Mouse (Mus musculus): ENCODE data around the gene Foxp1.

The Foxp1 gene

DNA sequence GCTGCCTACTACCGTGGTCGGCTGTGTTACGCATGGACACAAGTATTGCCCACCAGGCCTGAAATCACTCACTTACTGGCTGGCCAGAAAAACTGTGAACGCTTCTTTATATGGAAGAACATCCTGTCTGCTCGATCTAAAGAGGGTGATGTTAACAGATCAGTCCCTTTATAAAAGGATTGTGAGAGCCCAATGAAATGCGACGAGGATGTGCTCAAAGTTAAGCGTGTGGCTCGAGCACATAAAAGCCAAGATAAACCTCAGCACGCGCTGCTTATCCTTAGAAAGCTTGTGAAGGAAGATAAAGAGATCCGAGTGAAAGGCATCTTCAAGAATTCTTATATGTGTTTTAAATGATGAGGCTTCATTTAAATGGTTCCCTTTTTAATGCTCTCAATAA is 126.8 kb downstream of the Foxp1 start:
- DNase-seq (ENCODE audit: low read depth in 1 of 2, low spot score in 2 of 2), result no peak

DNA sequence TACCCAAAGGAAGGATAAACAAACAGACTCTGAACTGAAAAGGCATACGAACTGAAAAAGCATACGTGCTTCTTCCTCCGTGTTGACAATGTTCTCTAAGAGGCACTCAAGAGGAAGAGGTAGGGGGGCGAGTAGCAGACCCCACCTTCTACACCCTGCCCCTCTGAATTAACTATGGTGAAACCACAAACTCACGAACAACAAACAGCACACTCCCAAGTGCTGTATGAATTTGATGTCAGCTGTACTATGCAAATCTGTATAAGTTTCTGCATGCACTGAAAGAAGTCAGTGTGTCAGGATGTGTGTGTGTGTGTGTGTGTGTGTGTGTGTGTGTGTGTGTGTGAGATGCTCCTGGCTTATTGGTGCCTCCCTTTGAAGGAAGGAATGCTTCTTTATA is 127.7 kb downstream of the Foxp1 start:
- no peak for DNase-seq (ENCODE audit: low read depth in 1 of 2, low spot score in 2 of 2)

DNA sequence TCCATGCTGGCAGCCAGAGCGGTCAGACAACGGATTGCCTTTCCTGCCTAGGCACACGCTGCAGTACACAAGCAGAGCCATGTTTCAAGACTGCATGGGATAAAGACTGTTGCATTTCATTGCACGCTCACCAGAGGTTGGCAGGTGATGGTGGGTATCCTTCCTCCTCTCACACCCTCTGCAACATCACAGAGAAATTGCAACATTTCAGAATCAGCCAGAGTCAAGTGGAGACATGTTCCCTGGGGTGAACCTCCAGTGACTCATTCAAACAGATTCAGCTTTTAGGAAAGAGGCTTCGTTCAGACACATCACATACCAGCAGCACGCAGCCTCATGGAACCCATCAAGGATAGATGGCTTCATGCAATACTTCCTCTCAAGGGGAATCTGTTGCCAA is 130.0 kb downstream of the Foxp1 start:
- DNase-seq (ENCODE audit: low read depth in 1 of 2, low spot score in 2 of 2), result peak; percentile 14 to 16

DNA sequence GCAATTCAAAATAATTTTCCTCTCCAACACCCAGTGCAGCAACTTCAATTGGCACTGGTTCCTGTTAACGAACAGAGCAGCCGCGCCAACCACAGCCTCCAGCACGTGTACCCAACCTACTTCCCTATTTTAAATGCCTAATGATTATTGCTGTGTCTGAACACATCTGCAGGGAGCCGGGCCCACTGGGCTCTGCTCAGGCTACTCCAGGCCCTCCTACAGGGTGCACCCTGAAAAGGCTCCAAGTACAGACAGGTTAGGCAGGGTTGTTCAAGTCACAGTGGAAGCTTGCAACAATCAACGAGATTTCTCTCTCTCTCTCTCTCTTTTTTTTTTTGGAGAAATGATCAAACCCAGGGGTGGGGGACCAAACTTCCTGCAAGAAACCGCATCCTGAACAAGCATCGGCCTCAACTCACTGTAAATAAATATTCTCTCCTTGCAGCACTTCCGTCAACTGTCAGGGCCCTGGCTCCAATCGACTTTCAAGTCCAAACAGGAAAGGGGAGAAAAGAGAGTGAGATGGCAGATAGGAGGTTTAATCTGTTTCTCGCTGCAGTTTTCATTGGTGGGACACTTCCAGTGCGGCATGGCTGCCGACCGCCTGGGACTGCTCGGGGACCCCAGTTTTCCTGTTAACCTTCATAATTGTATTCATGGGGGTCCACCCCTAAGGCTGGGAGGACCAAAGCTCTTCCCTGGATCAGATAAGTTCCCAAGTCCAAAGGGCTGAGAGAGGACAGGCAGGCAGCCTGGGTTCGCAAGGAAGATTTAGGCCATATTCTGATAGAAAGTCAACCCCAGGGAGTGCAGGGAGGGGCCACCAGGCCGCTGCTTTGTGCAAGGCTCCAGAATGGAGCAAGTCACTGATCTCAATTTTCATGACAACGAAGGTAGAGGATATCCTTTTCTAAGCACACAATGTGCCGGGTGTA is 133.5 kb downstream of the Foxp1 start:
- peak; percentile 75 to 76 for DNase-seq (ENCODE audit: low read depth in 1 of 2, low spot score in 2 of 2)

DNA sequence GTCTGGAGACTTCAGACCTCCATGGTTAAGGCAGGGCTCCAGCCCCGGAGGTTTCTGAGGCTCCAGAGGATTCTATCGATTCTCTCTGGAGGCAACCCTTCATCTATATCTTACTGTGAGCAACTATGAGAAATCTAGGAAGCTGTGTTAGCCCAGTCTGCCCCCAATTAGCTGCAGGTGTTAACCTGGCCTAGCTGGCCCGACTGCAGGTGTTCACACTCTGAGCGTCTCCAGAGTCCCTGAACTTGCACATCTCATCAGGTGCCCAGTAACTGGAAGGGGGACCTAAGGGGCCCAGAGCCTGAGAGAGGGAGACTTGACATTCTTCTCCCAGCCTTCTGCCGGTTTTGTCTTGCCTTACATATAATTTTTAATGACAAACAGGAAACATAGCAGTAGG is 134.5 kb downstream of the Foxp1 start:
- DNase-seq (ENCODE audit: low read depth in 1 of 2, low spot score in 2 of 2), result no peak

DNA sequence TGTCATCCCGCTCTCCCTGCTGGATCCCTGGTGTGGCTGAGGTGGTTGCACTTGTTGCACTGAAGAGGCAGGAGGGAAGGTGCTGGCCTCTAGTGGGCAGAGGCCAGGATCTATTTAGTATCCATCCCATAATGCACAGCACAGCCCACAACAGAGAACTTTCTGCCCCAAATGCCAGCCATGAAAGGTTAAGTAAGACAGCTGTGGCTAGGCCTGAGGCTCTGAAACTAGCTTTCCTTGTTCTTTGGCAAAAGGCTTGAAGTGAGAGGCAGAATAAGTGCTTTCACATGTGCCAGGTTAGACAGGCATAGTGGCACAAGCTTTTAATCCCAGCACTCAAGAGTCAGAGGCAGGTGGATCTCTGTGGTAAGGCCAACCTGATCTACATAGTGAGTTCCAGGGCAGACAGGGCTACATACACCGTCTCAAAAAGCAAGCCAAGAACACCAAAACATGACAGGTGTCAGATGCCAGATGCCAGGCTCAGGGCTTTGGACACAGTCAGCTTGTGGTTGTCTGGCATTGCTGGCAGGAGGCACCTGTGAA is 137.4 kb downstream of the Foxp1 start:
- peak in 1 of 2 experiments; percentile 8 for DNase-seq (ENCODE audit: low read depth in 1 of 2, low spot score in 2 of 2)

DNA sequence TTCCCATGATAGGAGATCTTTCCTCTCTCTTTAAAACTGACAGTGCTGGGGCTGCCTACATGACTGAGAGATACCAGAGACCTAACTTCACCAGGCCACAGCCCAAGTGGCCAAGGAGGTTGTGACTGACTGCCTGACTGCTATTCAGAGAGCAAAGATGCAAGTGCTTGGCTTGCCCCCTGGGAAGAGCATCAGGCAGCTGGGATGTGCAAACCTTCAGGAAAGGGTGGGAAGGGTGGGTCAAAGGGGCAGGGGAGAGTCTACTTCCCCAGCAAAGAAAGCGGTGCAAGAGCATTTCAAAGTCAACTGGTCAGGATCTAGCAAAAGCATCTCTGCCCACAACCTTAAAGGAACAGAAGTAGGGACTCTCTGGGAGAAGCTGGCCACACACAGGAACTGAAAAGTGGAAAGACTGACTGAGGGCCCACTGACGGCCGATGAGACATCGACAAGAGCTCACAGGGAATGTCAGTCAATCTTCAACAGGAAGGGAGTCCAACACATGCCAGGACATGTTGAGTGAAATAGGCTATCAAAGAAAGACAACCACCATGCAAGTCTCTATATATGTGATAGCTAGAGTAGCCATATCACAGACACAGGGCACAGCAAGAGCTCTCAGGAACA is 138.6 kb downstream of the Foxp1 start:
- DNase-seq (ENCODE audit: low read depth in 1 of 2, low spot score in 2 of 2), result no peak

DNA sequence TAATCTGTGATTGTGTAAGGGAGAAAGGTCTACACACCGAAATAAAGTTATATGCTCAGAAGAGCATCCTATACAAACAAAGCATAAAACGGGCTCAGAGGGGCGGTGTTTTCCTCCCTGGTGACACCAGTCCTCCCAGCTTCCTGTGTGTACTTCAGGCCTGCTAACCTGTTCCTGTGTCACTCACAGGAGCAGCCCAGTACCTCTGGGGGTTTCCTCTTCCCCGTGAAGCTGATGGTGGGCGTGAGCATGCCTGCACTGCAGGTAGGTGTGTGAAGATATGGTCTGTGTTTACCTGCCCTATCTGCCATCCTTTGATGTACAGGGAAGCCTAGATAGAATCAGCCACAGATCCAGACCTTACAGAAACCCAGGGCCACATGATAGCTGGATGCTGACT is 142.4 kb downstream of the Foxp1 start:
- no peak for DNase-seq (ENCODE audit: low read depth in 1 of 2, low spot score in 2 of 2)

DNA sequence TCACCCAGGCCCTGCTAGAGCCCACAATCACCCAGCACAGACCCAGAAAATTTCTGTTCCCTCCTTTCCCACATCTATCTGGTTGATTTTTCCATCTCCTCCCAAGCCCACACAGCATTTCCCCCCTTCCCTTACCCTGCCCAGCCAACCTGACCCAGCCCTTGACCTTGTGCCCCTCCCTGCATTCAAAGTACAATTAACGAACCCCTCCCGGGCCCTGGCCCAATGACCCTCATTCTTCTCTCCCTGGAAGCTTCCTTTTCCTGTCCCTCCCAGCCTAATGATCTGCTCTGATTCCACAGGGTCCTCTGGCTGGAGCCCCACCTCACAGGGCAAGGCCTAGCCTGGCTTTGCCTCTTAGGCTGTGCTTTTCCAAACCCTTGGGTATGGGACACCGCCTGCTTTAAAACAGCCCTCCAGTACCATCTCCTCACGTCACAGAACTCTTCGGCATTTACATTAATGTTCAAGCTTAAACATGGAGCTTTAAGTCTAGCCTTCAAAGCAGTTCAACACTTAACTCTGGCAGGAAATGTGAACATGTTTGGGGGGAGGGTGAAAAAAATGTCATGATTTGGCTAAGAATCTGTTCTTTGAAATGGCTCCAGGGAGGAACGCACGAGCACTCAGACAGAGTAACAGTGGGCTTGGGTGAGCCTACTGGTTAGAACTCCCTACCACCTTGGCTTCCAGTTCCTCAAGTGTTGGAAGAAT is 143.4 kb downstream of the Foxp1 start:
- no peak for DNase-seq (ENCODE audit: low read depth in 1 of 2, low spot score in 2 of 2)

DNA sequence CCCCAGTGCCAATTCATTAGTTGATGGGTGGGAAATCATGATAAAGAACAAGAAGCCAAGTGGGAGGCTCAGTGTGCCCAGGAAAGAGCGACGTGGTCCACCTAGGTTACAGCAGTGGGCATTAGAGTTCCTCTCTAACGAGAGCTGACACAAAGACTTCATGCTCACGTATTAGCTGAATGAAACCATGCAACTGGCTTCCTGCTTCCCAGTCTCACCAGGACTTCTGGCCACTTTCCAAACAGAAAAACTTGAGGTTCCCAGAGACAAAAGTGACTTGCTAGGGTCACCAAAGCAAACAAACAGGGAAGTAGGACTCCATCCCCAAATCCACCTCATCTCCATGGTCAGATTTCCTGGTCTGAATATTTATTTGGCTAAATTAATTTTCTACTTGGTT is 144.8 kb downstream of the Foxp1 start:
- no peak for DNase-seq (ENCODE audit: low read depth in 1 of 2, low spot score in 2 of 2)

DNA sequence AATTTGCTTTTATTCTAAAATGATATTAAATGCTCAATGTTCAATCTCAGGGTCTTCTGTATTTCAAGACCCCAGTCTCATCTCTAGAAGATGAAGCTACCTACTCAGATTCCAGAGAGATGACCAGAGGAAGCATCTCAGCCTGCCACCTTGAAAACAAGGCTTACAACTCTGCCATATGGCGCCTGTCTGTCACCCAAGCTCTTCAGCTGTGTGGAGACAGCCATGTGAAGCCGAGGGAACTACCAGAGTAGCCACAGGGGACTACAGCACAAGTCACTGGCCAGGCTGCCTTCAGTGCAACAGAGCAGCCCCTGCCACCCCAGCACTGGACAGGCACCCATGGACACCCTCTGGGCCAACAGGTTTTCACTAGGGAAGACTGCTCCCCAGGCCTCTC is 145.4 kb downstream of the Foxp1 start:
- DNase-seq (ENCODE audit: low read depth in 1 of 2, low spot score in 2 of 2), result no peak

DNA sequence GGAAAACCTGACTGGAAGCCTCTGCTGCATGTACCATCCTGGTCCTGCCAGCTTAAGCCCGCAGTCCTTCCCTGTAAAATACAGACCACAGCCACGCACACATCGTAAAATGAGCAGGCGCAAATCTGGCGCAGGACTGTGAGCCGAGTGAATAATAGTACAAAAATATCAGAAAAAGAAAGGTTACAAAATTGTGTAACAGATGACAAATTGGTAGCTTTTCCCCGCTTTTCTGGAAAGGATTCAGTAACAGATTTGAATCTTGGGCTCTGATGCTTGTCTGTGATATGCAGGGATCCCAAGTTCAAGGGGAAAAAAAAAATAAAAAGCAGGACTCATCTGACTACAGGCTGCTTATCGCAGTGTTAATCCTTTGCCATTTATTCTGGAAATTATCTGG is 145.8 kb downstream of the Foxp1 start:
- DNase-seq (ENCODE audit: low read depth in 1 of 2, low spot score in 2 of 2), result no peak

DNA sequence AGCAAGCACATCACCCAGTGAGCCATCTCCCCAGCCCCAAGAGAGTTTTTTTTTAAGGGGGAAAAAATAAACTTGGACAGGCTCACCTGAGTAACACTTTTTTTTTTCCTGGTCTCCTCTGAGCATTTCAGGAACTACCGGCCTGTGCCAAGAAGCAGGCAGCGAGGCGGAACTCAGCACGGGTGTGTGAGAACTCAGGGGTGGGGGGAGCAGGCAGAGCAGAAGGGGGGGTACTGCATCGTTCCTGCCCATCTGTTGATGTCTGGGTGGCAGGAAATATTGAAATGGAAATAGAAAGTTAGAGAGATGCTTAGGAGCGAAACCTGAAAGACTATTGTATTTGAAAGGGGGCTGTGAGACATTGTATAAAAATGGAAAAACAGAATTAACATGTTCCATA is 146.7 kb downstream of the Foxp1 start:
- no peak for DNase-seq (ENCODE audit: low read depth in 1 of 2, low spot score in 2 of 2)

DNA sequence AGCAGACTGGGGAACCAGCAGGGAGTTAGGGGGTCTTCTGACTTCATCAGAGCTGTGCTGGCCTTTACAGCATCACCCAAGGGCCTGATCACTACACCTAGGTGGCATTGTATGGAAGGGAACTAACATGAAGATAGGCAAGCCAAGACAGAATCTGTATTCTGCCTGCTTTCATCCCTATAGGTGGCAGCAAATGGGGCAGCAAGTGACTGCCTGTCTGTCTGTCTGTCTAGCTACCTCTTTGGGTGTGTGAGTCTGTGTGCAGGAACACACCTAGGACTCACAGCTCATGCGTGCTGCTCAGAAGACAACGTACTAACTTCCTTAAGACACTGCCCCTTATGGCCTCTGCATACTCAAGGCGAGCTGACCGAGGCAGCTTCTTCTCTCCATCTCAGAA is 147.1 kb downstream of the Foxp1 start:
- DNase-seq (ENCODE audit: low read depth in 1 of 2, low spot score in 2 of 2), result no peak

DNA sequence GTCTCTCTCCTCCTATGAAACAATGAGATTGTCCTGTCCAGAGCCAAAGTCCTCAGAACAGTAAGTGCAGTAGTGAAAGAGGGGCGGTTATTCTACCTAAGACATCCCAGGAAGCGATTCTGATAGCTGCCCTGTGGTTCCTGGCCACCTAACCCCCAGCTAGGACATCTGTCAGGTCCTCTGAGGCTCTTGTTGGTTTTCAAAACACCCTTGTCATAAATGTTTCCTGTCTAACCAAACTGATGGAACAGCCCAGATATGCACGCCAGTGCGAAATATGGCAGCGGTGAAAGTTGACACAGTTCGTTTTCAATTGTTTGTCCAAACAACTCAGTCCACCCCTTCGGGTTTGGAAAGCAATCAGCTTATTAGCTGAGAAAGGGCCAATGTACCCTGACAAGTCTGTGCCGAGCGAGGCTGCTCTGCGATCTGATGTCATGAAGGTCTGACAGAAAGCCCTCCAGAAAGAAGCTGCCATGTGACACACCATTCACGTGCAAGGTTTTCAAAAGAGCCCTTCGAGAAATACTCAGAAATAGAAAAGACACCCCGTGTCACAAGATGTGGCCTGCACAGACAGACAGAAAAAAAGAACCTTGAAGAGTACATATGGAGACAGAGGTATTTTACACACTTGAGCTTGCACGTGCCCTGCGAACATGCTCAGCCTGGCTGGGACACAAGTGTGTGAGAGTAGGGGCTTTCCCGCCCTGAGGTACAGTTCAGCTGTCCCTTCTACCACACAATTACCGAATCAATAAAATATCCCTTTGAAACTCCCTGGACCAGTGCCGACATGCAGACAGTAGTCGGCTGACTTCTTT is 147.9 kb downstream of the Foxp1 start:
- no peak for DNase-seq (ENCODE audit: low read depth in 1 of 2, low spot score in 2 of 2)

DNA sequence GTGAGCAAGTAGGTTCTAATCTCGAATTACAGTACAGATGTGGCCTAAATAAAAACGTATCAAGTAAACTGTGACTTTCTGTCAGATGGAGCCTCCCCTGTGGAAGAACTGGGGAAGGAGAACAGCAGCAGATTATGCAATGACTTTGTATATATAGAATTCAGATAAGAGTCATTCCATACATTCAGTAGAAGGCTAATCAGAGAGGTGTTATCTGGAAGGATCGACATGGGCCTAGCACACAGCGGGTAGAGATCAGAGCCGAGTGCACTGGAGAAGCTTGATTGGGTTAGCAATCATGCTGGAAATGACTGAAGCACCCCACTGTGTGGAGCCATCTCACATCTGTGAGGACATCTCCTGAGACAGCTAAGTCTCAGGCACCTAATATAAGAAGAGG is 150.1 kb downstream of the Foxp1 start:
- DNase-seq (ENCODE audit: low read depth in 1 of 2, low spot score in 2 of 2), result no peak

DNA sequence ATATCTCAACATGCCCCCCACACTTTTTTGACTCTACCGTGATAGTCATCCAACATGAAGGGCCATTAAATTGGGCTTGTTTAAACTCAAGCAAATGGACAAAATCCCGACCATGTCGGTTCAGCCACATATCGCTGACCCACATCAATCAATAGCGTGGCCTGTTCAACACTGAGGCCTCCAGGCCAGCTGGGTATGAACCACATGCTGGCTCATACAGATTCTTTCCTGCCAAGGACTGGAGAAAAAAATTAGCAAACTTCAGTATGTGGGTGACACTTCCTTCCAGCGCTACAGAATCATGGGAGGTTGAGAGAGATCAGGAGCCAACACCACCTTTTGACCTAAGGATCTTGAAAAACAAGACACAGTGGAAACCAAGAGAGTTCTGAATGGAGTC is 150.5 kb downstream of the Foxp1 start:
- DNase-seq (ENCODE audit: low read depth in 1 of 2, low spot score in 2 of 2), result no peak

DNA sequence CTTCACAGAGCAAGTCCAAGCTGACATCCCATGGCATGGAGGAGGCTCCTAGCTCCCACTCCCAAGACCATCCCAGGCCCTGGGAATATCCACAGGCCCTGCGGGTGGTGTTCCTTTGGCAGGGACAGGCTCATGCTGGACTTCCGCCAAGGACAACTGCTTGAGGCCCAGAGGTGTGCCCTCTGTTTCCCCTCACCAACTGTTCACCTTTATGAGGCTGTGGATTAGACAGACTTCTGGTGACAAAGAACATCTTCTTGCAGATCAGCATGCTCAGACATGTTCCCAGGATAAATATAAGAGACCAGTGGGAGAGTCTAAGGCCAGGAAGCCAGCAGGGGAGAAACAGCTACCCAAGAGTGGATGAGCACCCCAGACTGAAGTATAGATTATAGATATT is 152.6 kb downstream of the Foxp1 start:
- DNase-seq (ENCODE audit: low read depth in 1 of 2, low spot score in 2 of 2), result no peak

DNA sequence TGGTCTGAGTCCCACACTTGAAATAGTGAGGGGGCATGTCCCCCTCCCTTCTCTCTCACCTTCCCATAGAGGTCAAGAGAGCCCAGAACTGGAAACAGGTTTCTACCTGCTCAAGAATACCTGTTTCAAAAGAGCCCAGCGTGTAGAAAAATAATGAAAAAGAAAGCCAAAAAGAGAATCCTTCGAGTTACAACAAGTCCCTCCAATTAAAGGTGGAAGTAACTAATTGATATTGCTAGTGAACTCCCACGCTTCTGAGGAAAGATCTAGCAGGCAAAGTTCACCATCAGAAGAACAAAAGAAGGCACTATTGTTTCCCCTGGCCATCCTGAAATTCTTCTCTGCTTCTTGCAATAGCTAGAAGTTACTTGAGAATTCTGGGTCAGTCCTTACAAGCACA is 153.4 kb downstream of the Foxp1 start:
- no peak for DNase-seq (ENCODE audit: low read depth in 1 of 2, low spot score in 2 of 2)

DNA sequence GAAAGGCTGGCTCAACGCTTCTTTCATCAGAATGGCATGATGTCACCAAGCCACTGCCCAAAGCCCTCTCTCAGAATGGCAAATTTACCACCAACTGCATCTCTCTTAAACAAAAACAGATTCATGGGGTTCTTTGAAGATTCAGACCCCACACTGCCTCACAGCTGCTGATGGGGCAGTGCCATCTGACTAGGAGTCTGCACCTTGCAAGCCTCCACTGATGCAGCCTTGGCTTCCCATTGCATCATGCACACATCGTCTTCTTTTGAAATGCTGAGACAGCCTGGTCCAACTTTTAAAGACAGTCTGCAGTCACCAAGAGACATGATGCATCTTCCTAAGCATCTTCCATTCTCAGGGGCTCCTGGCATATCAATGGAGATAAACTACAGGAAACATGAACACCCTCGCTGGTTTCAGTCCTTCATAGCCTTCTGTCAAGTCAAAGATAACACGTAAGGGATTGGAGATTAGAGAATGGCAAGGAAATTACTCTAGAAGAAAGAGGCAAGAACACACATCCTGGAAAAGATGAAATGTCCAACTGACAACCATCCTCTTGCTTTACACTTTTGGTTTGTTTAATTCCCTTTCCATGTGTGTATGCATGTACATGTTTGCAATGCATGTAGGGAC is 154.3 kb downstream of the Foxp1 start:
- no peak for DNase-seq (ENCODE audit: low read depth in 1 of 2, low spot score in 2 of 2)

All from monocyte, adult 2 months (primary cell).